Mouse (Mus musculus): Measurements from ENCODE around the gene Galnt14.

Gene Galnt14

GRCm38 (mm10) chr17:73668996-73669395 lies 41.3 kb downstream of the Galnt14 start:
- no peak for DNase-seq (ENCODE audit: low spot score in 2 of 2)

GRCm38 (mm10) chr17:73663237-73663636 lies 47.0 kb downstream of the Galnt14 start:
- DNase-seq (ENCODE audit: low spot score in 2 of 2): no peak

GRCm38 (mm10) chr17:73658731-73659445 lies 51.4 kb downstream of the Galnt14 start:
- no peak for DNase-seq (ENCODE audit: low spot score in 2 of 2)

GRCm38 (mm10) chr17:73656373-73656772 lies 53.9 kb downstream of the Galnt14 start:
- no peak for DNase-seq (ENCODE audit: low spot score in 2 of 2)

GRCm38 (mm10) chr17:73654261-73654660 lies 56.0 kb downstream of the Galnt14 start:
- no peak for DNase-seq (ENCODE audit: low spot score in 2 of 2)

- DNase-seq (ENCODE audit: low spot score in 2 of 2): no peak
Observed at GRCm38 (mm10) chr17:73649371-73649770, 60.9 kb downstream of the Galnt14 start.

- DNase-seq (ENCODE audit: low spot score in 2 of 2): no peak
Observed at GRCm38 (mm10) chr17:73641676-73642075, 68.6 kb downstream of the Galnt14 start.

- DNase-seq (ENCODE audit: low spot score in 2 of 2): no peak
Observed at GRCm38 (mm10) chr17:73640117-73640480, 70.2 kb downstream of the Galnt14 start.

- no peak for DNase-seq (ENCODE audit: low spot score in 2 of 2)
Observed at GRCm38 (mm10) chr17:73639401-73640116, 70.7 kb downstream of the Galnt14 start.

GRCm38 (mm10) chr17:73636988-73637387 lies 73.3 kb downstream of the Galnt14 start:
- DNase-seq (ENCODE audit: low spot score in 2 of 2): no peak

- no peak for DNase-seq (ENCODE audit: low spot score in 2 of 2)
Observed at GRCm38 (mm10) chr17:73634896-73635295, 75.4 kb downstream of the Galnt14 start.

GRCm38 (mm10) chr17:73633991-73634710 lies 76.1 kb downstream of the Galnt14 start:
- no peak for DNase-seq (ENCODE audit: low spot score in 2 of 2)

- DNase-seq (ENCODE audit: low spot score in 2 of 2): no peak
Observed at GRCm38 (mm10) chr17:73628263-73628914, 81.9 kb downstream of the Galnt14 start.

- no peak for DNase-seq (ENCODE audit: low spot score in 2 of 2)
Observed at GRCm38 (mm10) chr17:73626912-73627311, 83.3 kb downstream of the Galnt14 start.

GRCm38 (mm10) chr17:73620049-73620448 lies 90.2 kb downstream of the Galnt14 start:
- no peak for DNase-seq (ENCODE audit: low spot score in 2 of 2)

- DNase-seq (ENCODE audit: low spot score in 2 of 2): peak in 1 of 2 experiments; percentile 30
Observed at GRCm38 (mm10) chr17:73602552-73603478, 107.4 kb downstream of the Galnt14 start.

- DNase-seq (ENCODE audit: low spot score in 2 of 2): peak in 1 of 2 experiments; percentile 19
Observed at GRCm38 (mm10) chr17:73599923-73600322, 110.3 kb downstream of the Galnt14 start.

- no peak for DNase-seq (ENCODE audit: low spot score in 2 of 2)
Observed at GRCm38 (mm10) chr17:73592081-73592480, 118.2 kb downstream of the Galnt14 start.

- DNase-seq (ENCODE audit: low spot score in 2 of 2): no peak
Observed at GRCm38 (mm10) chr17:73587573-73587972, 122.7 kb downstream of the Galnt14 start.

GRCm38 (mm10) chr17:73574186-73574585 lies 136.1 kb downstream of the Galnt14 start:
- DNase-seq (ENCODE audit: low spot score in 2 of 2): no peak

GRCm38 (mm10) chr17:73572881-73573280 lies 137.4 kb downstream of the Galnt14 start:
- no peak for DNase-seq (ENCODE audit: low spot score in 2 of 2)

All from cerebellum, postnatal 4 days (tissue).